Mouse (Mus musculus) forebrain, embryonic 13.5 days (tissue): ENCODE results near the gene Ralgds. TPM values are rescaled to one million over a fixed set of nuclear protein-coding genes. Genes with fewer than 3 reads are reported as not detected.

Experiments used
- ATAC-seq: fragments of 200-750 bp; cut with Nextera tagmentation; 2 replicates; pipeline ENCODE4 v1.8.0; 2017
- H3K27ac ChIP-seq: fragments of 300-500 bp; sonication (generic); 2 replicates; pipeline ENCODE4 v1.5.1; 2015; ENCODE audit warnings: inconsistent platforms, mild to moderate bottlenecking, moderate library complexity
- H3K27me3 ChIP-seq: fragments of 300-500 bp; sonication (generic); 2 replicates; pipeline ENCODE4 v1.6.1; 2015; ENCODE audit warnings: mild to moderate bottlenecking, inconsistent platforms
- H3K36me3 ChIP-seq: fragments of 300-500 bp; sonication (generic); 2 replicates; pipeline ENCODE4 v1.6.1; 2015; ENCODE audit warnings: mild to moderate bottlenecking, inconsistent platforms; ENCODE audit not compliant: poor library complexity, severe bottlenecking
- H3K4me1 ChIP-seq: fragments of 300-500 bp; sonication (generic); 2 replicates; pipeline ENCODE4 v1.6.1; 2015; ENCODE audit warnings: inconsistent platforms
- H3K4me2 ChIP-seq: fragments of 300-500 bp; sonication (generic); 2 replicates; pipeline ENCODE4 v1.6.1; 2015; ENCODE audit warnings: inconsistent platforms, mild to moderate bottlenecking, moderate library complexity
- H3K4me3 ChIP-seq: fragments of 300-500 bp; sonication (generic); 2 replicates; pipeline ENCODE4 v1.5.1; 2015; ENCODE audit warnings: mild to moderate bottlenecking, inconsistent platforms
- H3K9ac ChIP-seq: fragments of 300-500 bp; sonication (generic); 2 replicates; pipeline ENCODE4 v1.6.1; 2015; ENCODE audit warnings: mild to moderate bottlenecking, inconsistent platforms
- H3K9me3 ChIP-seq: fragments of 300-500 bp; sonication (generic); replicated peaks from 2 replicates; pipeline ENCODE4 v1.6.1; 2016; ENCODE audit warnings: inconsistent platforms
- WGBS: fragments of 180-500 bp; shearing (Covaris S2); methylation state at CpG from one replicate; pipeline ENCODE4 v1.1.7; 2015; 5-methylcytosine and 5-hydroxymethylcytosine counted together
- polyA plus RNA-seq: library from polyadenylated mRNA; unstranded; fragments of >200 nt; fragmentation: Nextera tagmentation; extraction: Ambion mirVana; gene quantifications from 2 replicates; pipeline ENCODE4 v1.2.1, GENCODE M21; 2015

The Ralgds gene
- polyA plus RNA-seq, 1 experiment from 2014 or later, result 53.6 TPM

- no peak for ATAC-seq
- Histone ChIP-seq H3K27me3 (0 out of 2 replicates have a peak, but pooled peaks cover 2% of the 10 kb centered on the region), H3K4me2 (no peak overlapping the region), H3K4me3 (no peak overlapping the region), H3K9me3 (no peaks in the 10 kb centered on the region), H3K27ac (no peak overlapping the region), H3K9ac (no peak overlapping the region), H3K36me3 (no peaks in the 10 kb centered on the region), H3K4me1 (no peaks in the 10 kb centered on the region)
- 78% methylated on average over 6 of the region's 6 CpGs for WGBS
Observed at GRCm38 (mm10) chr2:28599569-28599900, 86.6 kb downstream of the Ralgds start.

GRCm38 (mm10) chr2:28601720-28602590 lies 89.0 kb downstream of the Ralgds start:
- H3K9ac ChIP-seq, result no peak overlapping the region
- no peaks in the 10 kb centered on the region for H3K4me1 ChIP-seq
- no peaks in the 10 kb centered on the region for H3K36me3 ChIP-seq
- H3K4me3 ChIP-seq, result no peak overlapping the region
- H3K27me3 ChIP-seq, result no peaks in the 10 kb centered on the region
- ATAC-seq, result no peak
- 73% methylated on average over 12 of the region's 12 CpGs for WGBS
- H3K9me3 ChIP-seq, result no peaks in the 10 kb centered on the region
- H3K4me2 ChIP-seq, result no peak overlapping the region
- H3K27ac ChIP-seq, result no peak overlapping the region

Other genes starting within 250 kb of the Ralgds start
- 6.2 and 8.4 TPM in 2 replicates for gene Ppp1r26, start 66.3 kb upstream of the Ralgds start, polyA plus RNA-seq
- 2.0 TPM in 2 replicates for gene 1700007K13Rik, start 46.8 kb upstream of the Ralgds start, polyA plus RNA-seq
- gene Mrps2, start 45.1 kb upstream of the Ralgds start, polyA plus RNA-seq, result 52.5 and 54.3 TPM in 2 replicates
- 0.43 TPM in 1 of 2 replicates, not detected in the other for gene Gbgt1, start 16.2 kb upstream of the Ralgds start, polyA plus RNA-seq
- 0.53 and 0.76 TPM in 2 replicates for gene Gm10134, start 7.0 kb upstream of the Ralgds start, polyA plus RNA-seq
- gene Cel, start 50.3 kb downstream of the Ralgds start, polyA plus RNA-seq, result 0.14 TPM in 1 of 2 replicates, not detected in the other
- 40.7 and 48.2 TPM in 2 replicates for gene Gtf3c5, start 70.6 kb downstream of the Ralgds start, polyA plus RNA-seq
- 0.19 and 0.31 TPM in 2 replicates for gene Gfi1b, start 108.9 kb downstream of the Ralgds start, polyA plus RNA-seq
- 29.0 and 34.1 TPM in 2 replicates for gene Tsc1, start 128.1 kb downstream of the Ralgds start, polyA plus RNA-seq
- gene Spaca9, start 186.6 kb downstream of the Ralgds start, polyA plus RNA-seq, result 1.6 and 2.8 TPM in 2 replicates
- gene Ak8, start 187.0 kb downstream of the Ralgds start, polyA plus RNA-seq, result 0.83 and 1.1 TPM in 2 replicates